Mouse (Mus musculus) liver, embryonic 13.5 days (tissue): ENCODE measurements at regions not wholly inside any gene's neighbourhood (a gene's known extent, or its start where the extent isn't known, plus 50 kb on each side); places are given as distances from the start of the nearest gene placed in this dataset.

Source experiments
- ATAC-seq: fragments of 200-750 bp; cut with Nextera tagmentation; 2 replicates; pipeline ENCODE4 v1.8.0; 2017; ENCODE audit warnings: low read depth, mild to moderate bottlenecking, moderate number of reproducible peaks, moderate library complexity
- DNase-seq: peaks from one replicate; pipeline ENCODE4 v3.0.0; 2022
- H3K27ac ChIP-seq: fragments of 300-500 bp; sonication (generic); 2 replicates; pipeline ENCODE4 v1.5.1; 2015; ENCODE audit warnings: moderate library complexity, mild to moderate bottlenecking, inconsistent platforms
- H3K27me3 ChIP-seq: fragments of 300-500 bp; sonication (generic); 2 replicates; pipeline ENCODE4 v1.6.1; 2015; ENCODE audit warnings: mild to moderate bottlenecking, inconsistent platforms
- H3K36me3 ChIP-seq: fragments of 300-500 bp; sonication (generic); 2 replicates; pipeline ENCODE4 v1.6.1; 2015; ENCODE audit warnings: mild to moderate bottlenecking, inconsistent platforms
- H3K4me1 ChIP-seq: fragments of 300-500 bp; sonication (generic); replicated peaks from 2 replicates; pipeline ENCODE4 v1.6.1; 2015; ENCODE audit warnings: inconsistent platforms
- H3K4me2 ChIP-seq: fragments of 300-500 bp; sonication (generic); 2 replicates; pipeline ENCODE4 v1.6.1; 2015; ENCODE audit warnings: inconsistent platforms, mild to moderate bottlenecking, moderate library complexity
- H3K4me3 ChIP-seq: fragments of 300-500 bp; sonication (generic); replicated peaks from 2 replicates; pipeline ENCODE4 v1.5.1; 2015; ENCODE audit warnings: mild to moderate bottlenecking, inconsistent platforms
- H3K9ac ChIP-seq: fragments of 300-500 bp; sonication (generic); 2 replicates; pipeline ENCODE4 v1.6.1; 2015; ENCODE audit warnings: mild to moderate bottlenecking, inconsistent platforms
- H3K9me3 ChIP-seq: fragments of 300-500 bp; sonication (generic); replicated peaks from 2 replicates; pipeline ENCODE4 v1.6.1; 2016; ENCODE audit warnings: inconsistent platforms
- WGBS: fragments of 180-500 bp; shearing (Covaris S2); methylation state at CpG from one replicate; pipeline ENCODE4 v1.1.7; 2015; ENCODE audit not compliant: insufficient replicate concordance; 5-methylcytosine and 5-hydroxymethylcytosine counted together

DNA sequence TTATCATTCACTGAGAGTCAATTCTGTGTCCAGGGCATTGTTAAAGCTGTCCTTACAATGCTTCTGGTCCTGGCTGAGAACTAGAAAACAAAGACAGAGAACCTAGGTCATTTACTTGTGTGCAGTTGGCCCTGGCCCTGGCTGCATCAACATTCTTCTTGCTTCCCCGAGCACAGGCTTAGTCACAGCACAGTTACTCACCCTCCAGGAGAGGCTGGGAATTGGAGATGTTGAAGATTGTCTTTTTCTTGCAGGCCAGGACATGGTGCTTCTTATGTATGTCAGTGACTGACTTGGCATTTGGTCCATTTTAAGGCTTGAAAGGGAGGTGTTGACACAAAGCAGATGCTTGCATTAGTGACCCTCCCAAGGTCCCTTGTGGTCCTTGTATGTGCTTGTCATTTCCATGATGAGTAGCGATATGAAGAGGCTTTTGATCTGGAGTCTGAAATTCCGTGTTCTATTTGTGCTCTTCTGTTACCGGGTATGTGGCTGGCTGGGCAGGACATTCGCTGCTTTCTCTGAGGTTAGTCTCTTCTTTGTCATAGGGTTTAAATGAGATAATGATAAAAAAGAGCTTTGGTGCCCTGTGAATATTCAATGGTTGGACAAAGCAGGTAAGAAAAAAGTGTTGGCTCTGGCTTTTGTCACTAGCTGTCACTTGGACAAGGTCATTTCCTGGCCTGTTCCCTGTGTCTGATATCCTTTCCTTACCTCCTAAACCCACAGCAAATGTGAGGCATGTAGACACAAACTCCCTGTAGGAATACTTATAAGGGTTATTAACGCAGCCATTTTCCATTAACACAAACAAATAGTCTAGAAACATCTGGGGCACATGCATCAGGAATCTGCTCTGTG is 285.0 kb upstream of the Gm21798 start:
- no peak overlapping the region for H3K4me3 ChIP-seq
- H3K4me2 ChIP-seq = no peak overlapping the region
- no peak for ATAC-seq
- no peaks in the 10 kb centered on the region for H3K9me3 ChIP-seq
- H3K36me3 ChIP-seq = no peaks in the 10 kb centered on the region
- H3K27ac ChIP-seq = no peak overlapping the region
- DNase-seq = no peak
- no peaks in the 10 kb centered on the region for H3K4me1 ChIP-seq
- H3K9ac ChIP-seq = no peak overlapping the region
- 58% methylated on average over 6 of the region's 6 CpGs for WGBS
- H3K27me3 ChIP-seq = no peaks in the 10 kb centered on the region

DNA sequence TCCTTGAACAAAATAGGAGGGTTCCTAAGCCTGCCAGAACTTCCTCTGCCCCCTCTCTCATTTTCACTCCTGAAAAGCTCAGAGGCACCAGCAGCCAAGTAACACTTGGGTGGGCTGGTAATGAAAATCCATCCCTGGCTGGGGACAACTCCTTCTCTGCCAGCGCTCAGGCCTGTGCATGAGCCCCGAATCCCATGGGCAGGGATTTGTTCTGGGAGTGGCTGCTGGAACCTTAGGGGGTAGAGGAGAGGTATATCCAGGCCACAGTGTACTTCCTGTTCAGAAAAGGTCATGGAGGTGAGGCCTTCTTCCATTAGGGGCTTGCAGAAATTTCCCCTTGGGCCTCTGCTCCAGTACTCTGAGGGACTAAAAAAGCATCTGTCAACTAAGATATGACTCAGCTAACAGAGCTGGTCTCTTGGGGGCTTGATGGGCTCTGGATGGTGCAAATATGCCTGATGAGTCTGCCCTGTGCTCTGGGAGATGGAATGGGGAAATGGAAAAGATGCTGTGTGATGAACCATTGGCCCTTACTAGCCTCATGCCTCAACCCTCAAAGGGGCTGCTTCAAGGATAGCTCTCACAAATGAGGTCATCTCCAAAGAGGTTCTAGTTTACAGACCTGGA is 284.2 kb upstream of the Gm21798 start:
- 69% methylated on average over 2 of the region's 2 CpGs for WGBS
- H3K4me2 ChIP-seq = no peak overlapping the region
- no peak overlapping the region for H3K27ac ChIP-seq
- H3K9ac ChIP-seq = no peak overlapping the region
- H3K9me3 ChIP-seq = no peaks in the 10 kb centered on the region
- no peaks in the 10 kb centered on the region for H3K4me1 ChIP-seq
- DNase-seq (no peak), ATAC-seq (no peak)
- H3K27me3 ChIP-seq = no peaks in the 10 kb centered on the region
- no peaks in the 10 kb centered on the region for H3K36me3 ChIP-seq
- no peak overlapping the region for H3K4me3 ChIP-seq

GRCm38 (mm10) chr15:64534166-64534565 is 283.3 kb upstream of the Gm21798 start:
- ATAC-seq (no peak), DNase-seq (no peak)
- no peaks in the 10 kb centered on the region for H3K36me3 ChIP-seq
- H3K27me3 ChIP-seq = no peaks in the 10 kb centered on the region
- no peak overlapping the region for H3K4me3 ChIP-seq
- H3K9ac ChIP-seq = no peak overlapping the region
- no peaks in the 10 kb centered on the region for H3K9me3 ChIP-seq
- WGBS = 52% methylated on average over 6 of the region's 6 CpGs
- H3K4me2 ChIP-seq = no peak overlapping the region
- H3K4me1 ChIP-seq = no peaks in the 10 kb centered on the region
- no peak overlapping the region for H3K27ac ChIP-seq

- H3K4me2 ChIP-seq = no peak overlapping the region
- H3K9ac ChIP-seq = no peak overlapping the region
- WGBS = 44% methylated on average over 2 of the region's 2 CpGs
- ATAC-seq (no peak), DNase-seq (no peak)
- no peaks in the 10 kb centered on the region for H3K4me1 ChIP-seq
- no peak overlapping the region for H3K4me3 ChIP-seq
- no peaks in the 10 kb centered on the region for H3K36me3 ChIP-seq
- no peaks in the 10 kb centered on the region for H3K9me3 ChIP-seq
- H3K27me3 ChIP-seq = no peaks in the 10 kb centered on the region
- H3K27ac ChIP-seq = no peak overlapping the region
Measured at GRCm38 (mm10) chr15:64535160-64535559, 282.3 kb upstream of the Gm21798 start.

- Histone ChIP-seq H3K4me3 (no peak overlapping the region), H3K27ac (no peak overlapping the region), H3K9ac (no peak overlapping the region), H3K9me3 (no peaks in the 10 kb centered on the region), H3K4me2 (no peak overlapping the region), H3K36me3 (no peaks in the 10 kb centered on the region), H3K27me3 (no peaks in the 10 kb centered on the region), H3K4me1 (no peaks in the 10 kb centered on the region)
- 64% methylated on average over 3 of the region's 3 CpGs for WGBS
- ATAC-seq (no peak), DNase-seq (no peak)
Measured at GRCm38 (mm10) chr15:64541395-64541794, 276.1 kb upstream of the Gm21798 start.

DNA sequence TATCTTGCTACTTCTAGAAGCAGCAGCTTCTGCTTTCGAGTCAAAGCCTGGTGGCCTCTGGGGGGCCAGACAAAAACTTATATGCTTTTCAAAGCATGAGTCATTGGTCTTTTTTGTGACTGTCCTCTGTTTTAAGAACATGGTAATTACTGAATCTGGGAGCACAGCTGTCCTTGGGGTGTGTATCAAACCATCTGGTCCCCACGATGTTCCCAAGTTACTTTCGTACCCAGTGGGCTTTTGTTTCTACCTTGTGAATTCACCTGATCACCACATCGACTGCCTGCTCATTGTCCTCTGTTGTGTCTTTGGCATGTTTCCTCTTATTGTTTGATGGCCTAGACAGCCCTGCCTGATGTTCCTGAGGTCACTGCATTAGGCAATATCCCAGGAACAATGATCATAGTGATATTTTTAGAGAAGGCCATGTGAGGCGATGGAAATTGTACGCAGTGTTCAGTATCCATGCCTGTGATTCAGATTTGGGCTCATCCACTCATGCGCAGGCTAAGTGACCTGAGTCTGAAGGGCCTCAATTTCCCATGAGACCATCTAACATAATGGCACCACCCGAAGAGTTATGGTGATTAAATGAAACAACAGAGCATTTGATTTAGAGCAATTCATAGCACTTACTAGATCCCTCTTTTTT is 275.1 kb upstream of the Gm21798 start:
- Histone ChIP-seq H3K9me3 (no peaks in the 10 kb centered on the region), H3K4me3 (no peak overlapping the region), H3K4me1 (no peaks in the 10 kb centered on the region), H3K36me3 (no peaks in the 10 kb centered on the region), H3K9ac (no peak overlapping the region), H3K4me2 (no peak overlapping the region), H3K27ac (no peak overlapping the region), H3K27me3 (no peaks in the 10 kb centered on the region)
- ATAC-seq = no peak
- WGBS = 59% methylated on average over 8 of the region's 8 CpGs
- DNase-seq = no peak

GRCm38 (mm10) chr15:64542908-64543307 is 274.6 kb upstream of the Gm21798 start:
- H3K4me2 ChIP-seq = no peak overlapping the region
- H3K4me1 ChIP-seq = no peaks in the 10 kb centered on the region
- no peaks in the 10 kb centered on the region for H3K36me3 ChIP-seq
- no peaks in the 10 kb centered on the region for H3K27me3 ChIP-seq
- no peak for ATAC-seq
- DNase-seq = no peak
- H3K4me3 ChIP-seq = no peak overlapping the region
- no peak overlapping the region for H3K27ac ChIP-seq
- WGBS = 55% methylated on average over 1 of the region's 1 CpGs
- no peaks in the 10 kb centered on the region for H3K9me3 ChIP-seq
- H3K9ac ChIP-seq = no peak overlapping the region

DNA sequence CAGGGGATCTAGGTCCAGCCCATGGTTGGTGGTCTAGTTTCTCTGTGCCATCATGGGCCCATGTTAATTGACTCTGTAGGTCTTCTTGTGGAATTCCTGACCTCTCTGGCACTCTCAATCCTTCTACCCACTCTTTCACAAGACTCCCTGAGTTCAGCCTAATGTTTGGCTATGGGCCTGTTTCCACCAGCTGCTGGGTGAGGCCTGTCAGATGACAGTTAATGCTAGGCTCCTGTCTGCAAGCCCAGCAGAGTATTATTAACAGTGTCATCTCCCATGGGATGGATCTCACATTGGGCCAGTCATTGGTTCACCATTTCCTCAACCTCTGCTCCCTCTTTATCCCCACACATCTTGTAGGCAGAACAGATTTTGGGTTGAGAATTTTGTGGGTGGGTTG is 271.5 kb upstream of the Gm21798 start:
- no peak overlapping the region for H3K9ac ChIP-seq
- ATAC-seq = no peak
- H3K36me3 ChIP-seq = no peaks in the 10 kb centered on the region

GRCm38 (mm10) chr15:64557540-64557939 is 260.0 kb upstream of the Gm21798 start:
- Histone ChIP-seq H3K9me3 (no peaks in the 10 kb centered on the region), H3K4me1 (no peaks in the 10 kb centered on the region), H3K4me3 (no peak overlapping the region), H3K27ac (no peak overlapping the region), H3K4me2 (no peak overlapping the region), H3K27me3 (no peaks in the 10 kb centered on the region), H3K36me3 (no peaks in the 10 kb centered on the region), H3K9ac (no peak overlapping the region)
- DNase-seq = no peak
- WGBS = 62% methylated on average over 2 of the region's 2 CpGs
- no peak for ATAC-seq

More for the DNA sequence above, 271.5 kb upstream of the Gm21798 start:
- no peak for DNase-seq
- Histone ChIP-seq H3K4me2 (no peak overlapping the region), H3K9me3 (no peaks in the 10 kb centered on the region), H3K27ac (no peak overlapping the region), H3K4me3 (no peak overlapping the region), H3K27me3 (no peaks in the 10 kb centered on the region), H3K4me1 (no peaks in the 10 kb centered on the region)

- H3K36me3 ChIP-seq = no peaks in the 10 kb centered on the region
- H3K9ac ChIP-seq = no peak overlapping the region
- H3K27ac ChIP-seq = no peak overlapping the region
- no peaks in the 10 kb centered on the region for H3K27me3 ChIP-seq
- H3K4me1 ChIP-seq = no peaks in the 10 kb centered on the region
- ATAC-seq (no peak), DNase-seq (no peak)
- no peak overlapping the region for H3K4me2 ChIP-seq
- no peak overlapping the region for H3K4me3 ChIP-seq
- no peaks in the 10 kb centered on the region for H3K9me3 ChIP-seq
- WGBS = 31% methylated on average over 1 of the region's 1 CpGs
Measured at GRCm38 (mm10) chr15:64558220-64558619, 259.3 kb upstream of the Gm21798 start.

- ATAC-seq (no peak), DNase-seq (no peak)
- no peak overlapping the region for H3K27ac ChIP-seq
- no peak overlapping the region for H3K4me3 ChIP-seq
- H3K36me3 ChIP-seq = no peaks in the 10 kb centered on the region
- 54% methylated on average over 3 of the region's 3 CpGs for WGBS
- no peaks in the 10 kb centered on the region for H3K9me3 ChIP-seq
- H3K27me3 ChIP-seq = no peaks in the 10 kb centered on the region
- H3K9ac ChIP-seq = no peak overlapping the region
- no peaks in the 10 kb centered on the region for H3K4me1 ChIP-seq
- no peak overlapping the region for H3K4me2 ChIP-seq
Measured at GRCm38 (mm10) chr15:64562431-64563111, 254.9 kb upstream of the Gm21798 start.
